Mouse (Mus musculus) bone marrow, adult 2 months (tissue): Measurements from ENCODE around the gene Mme.

Experiments used
- CTCF ChIP-seq: fragments of 200-500 bp; IDR thresholded peaks from 2 replicates; pipeline ENCODE4 v1.5.1; 2011; ENCODE audit warnings: low read length, control low read depth; ENCODE audit not compliant: control insufficient read depth, insufficient read depth
- POLR2A ChIP-seq: fragments of 200-500 bp; IDR thresholded peaks from 2 replicates; pipeline ENCODE4 v1.6.1; 2011; ENCODE audit warnings: low read depth, mild to moderate bottlenecking, control low read depth, low read length, borderline replicate concordance; ENCODE audit not compliant: control insufficient read depth

DNA sequence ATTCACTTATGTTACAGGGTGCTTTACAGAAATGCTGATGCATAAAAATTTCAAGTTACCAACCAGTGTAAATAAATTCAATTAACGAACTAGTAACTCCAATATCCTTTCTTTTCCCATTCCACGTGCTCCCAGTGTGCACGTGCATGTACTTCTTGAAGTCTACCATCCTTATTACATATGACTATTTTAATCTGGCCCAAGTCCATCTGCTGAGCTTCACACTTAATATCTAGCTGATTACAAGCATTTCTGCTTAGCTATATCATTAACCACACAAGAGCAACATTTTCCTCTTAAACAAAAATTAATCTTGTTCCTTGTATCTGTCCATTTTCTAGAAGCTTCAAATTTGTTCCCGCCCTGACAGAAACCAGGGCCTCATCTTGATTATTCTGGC is 108.9 kb downstream of the Mme start:
- no peak for TF ChIP-seq POLR2A
- no peak for TF ChIP-seq CTCF
